28 mouse cellular contexts compared by ENCODE assay signal in the genomic region with DNA sequence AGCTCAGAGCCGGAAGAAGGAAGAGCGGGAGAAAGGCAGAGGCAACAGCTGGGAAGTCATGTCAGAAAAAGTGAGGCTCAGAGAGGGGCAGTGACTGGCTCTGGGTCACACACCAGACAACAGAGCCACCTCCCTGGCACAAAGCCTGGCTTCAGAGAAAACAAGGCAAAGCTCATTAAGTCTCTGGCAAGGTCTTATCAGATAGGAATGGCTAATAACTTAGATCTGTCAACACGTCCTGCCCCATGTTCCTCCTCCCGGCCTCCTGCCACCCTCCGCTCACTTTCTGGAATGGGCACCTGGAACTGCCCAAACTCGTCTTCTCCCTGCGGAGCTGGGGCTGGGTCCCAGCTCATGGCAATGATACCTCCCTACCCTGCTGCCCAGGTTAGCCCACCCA. TPM values are rescaled to one million over a fixed set of nuclear protein-coding genes. Genes with fewer than 3 reads are reported as not detected.
DNase-seq lines count a peak whose midpoint lies in the region; ATAC-seq lines count a peak whose summit lies in the region.
"Had no signal": no experiment of that assay in that cellular context is flagged by ENCODE, and none has a peak within 500 bp of the region (broad histone marks: within the 10 kb centered on the region; RNA-seq: fewer than 3 reads in every experiment).

No protein-coding gene starts in this region.

- H3K27ac ChIP-seq in heart, embryonic 16.5 days (ENCODE audit: low read length), result no peak overlapping the region
- peak overlapping the region; percentile 99 for H3K27ac ChIP-seq in liver, embryonic 12.5 days
- no peak overlapping the region for H3K27ac ChIP-seq in forebrain, embryonic 12.5 days
- H3K27ac ChIP-seq: forebrain, embryonic 15.5 days; hindbrain, embryonic 10.5 days; hindbrain, embryonic 13.5 days had no signal

- peaks cover 2% of the 10 kb centered on the region for H3K9me3 ChIP-seq in heart, embryonic 16.5 days (replicated peaks; ENCODE audit: control insufficient read depth, low read length)
- H3K9me3 ChIP-seq in liver, embryonic 12.5 days (replicated peaks), result no peaks in the 10 kb centered on the region
- no peaks in the 10 kb centered on the region for H3K9me3 ChIP-seq in forebrain, embryonic 12.5 days
- H3K9me3 ChIP-seq: forebrain, embryonic 15.5 days; hindbrain, embryonic 10.5 days; hindbrain, embryonic 13.5 days had no signal

- no peaks in the 10 kb centered on the region for H3K36me3 ChIP-seq in heart, embryonic 16.5 days (ENCODE audit: control insufficient read depth, insufficient read depth)
- H3K36me3 ChIP-seq in liver, embryonic 12.5 days, result no peaks in the 10 kb centered on the region
- no peaks in the 10 kb centered on the region for H3K36me3 ChIP-seq in forebrain, embryonic 12.5 days (replicated peaks)
- H3K36me3 ChIP-seq: forebrain, embryonic 15.5 days; hindbrain, embryonic 10.5 days; hindbrain, embryonic 13.5 days had no signal

- peaks cover 4% of the 10 kb centered on the region; the same call in 1 of the 2 replicates for H3K27me3 ChIP-seq in heart, embryonic 16.5 days (ENCODE audit: control insufficient read depth, insufficient read depth, low read length)
- H3K27me3 ChIP-seq in liver, embryonic 12.5 days (replicated peaks), result peaks cover 20% of the 10 kb centered on the region
- no peaks in the 10 kb centered on the region; the same call in 1 of the 2 replicates for H3K27me3 ChIP-seq in forebrain, embryonic 12.5 days
- H3K27me3 ChIP-seq: forebrain, embryonic 15.5 days; Patski had no signal

- intact Hi-C loops in heart, postnatal 36 days (cut with DNase I), result no loop called here

- no peak overlapping the region for H3K9ac ChIP-seq in heart, embryonic 16.5 days (ENCODE audit: low read length)
- peak overlapping the region; percentile 27; the same call in 1 of the 2 replicates for H3K9ac ChIP-seq in liver, embryonic 12.5 days
- no peak overlapping the region for H3K9ac ChIP-seq in forebrain, embryonic 12.5 days
- H3K9ac ChIP-seq: forebrain, embryonic 15.5 days; hindbrain, embryonic 13.5 days had no signal

- 52% methylated on average over 7 of the region's 7 CpGs for WGBS in heart, embryonic 16.5 days
- 71% methylated on average over 7 of the region's 7 CpGs for WGBS in liver, embryonic 12.5 days (ENCODE audit: insufficient replicate concordance)
- 90% methylated on average over 7 of the region's 7 CpGs for WGBS in forebrain, embryonic 12.5 days

- ATAC-seq in heart, embryonic 16.5 days (replicated peaks; ENCODE audit: extremely low read depth, insufficient read depth, low FRiP score), result peak; percentile 29; the same call in 1 of the 2 replicates
- ATAC-seq in liver, embryonic 12.5 days, result no peak
- no peak for ATAC-seq in forebrain, embryonic 12.5 days (ENCODE audit: low FRiP score)
- ATAC-seq: forebrain, embryonic 15.5 days; hindbrain, embryonic 16.5 days; Patski had no signal

- H3K4me3 ChIP-seq in heart, embryonic 16.5 days (ENCODE audit: low read length), result no peak overlapping the region
- H3K4me3 ChIP-seq in liver, embryonic 12.5 days, result no peak overlapping the region
- H3K4me3 ChIP-seq in forebrain, embryonic 12.5 days (replicated peaks), result no peak overlapping the region
- H3K4me3 ChIP-seq: forebrain, embryonic 15.5 days; hindbrain, embryonic 10.5 days; hindbrain, embryonic 13.5 days had no signal

- DNase-seq in heart, postnatal 36 days, result no peak
- no peak for DNase-seq in liver
- DNase-seq in urinary bladder, postnatal 14 days (ENCODE audit: low spot score), result peak; percentile 37
- DNase-seq in urinary bladder, postnatal 10 days (ENCODE audit: low spot score), result no peak
- DNase-seq in gastrocnemius, adult 8-10 months (ENCODE audit: low spot score in 2 of 2), result no peak
- DNase-seq: adrenal gland, postnatal 10 days; adrenal gland, postnatal 36 days; cerebellum, adult 18-20 months; cerebellum, adult 9-10 months; cerebellum, postnatal 14 days; gastrocnemius, postnatal 10 days; heart, adult 11 months had no signal

- H3K4me2 ChIP-seq in heart, embryonic 16.5 days (ENCODE audit: low read depth, low read length), result no peak overlapping the region
- no peak overlapping the region for H3K4me2 ChIP-seq in liver, embryonic 12.5 days
- H3K4me2 ChIP-seq in forebrain, embryonic 12.5 days, result no peak overlapping the region
- H3K4me2 ChIP-seq: forebrain, embryonic 15.5 days; heart, embryonic 11.5 days; hindbrain, embryonic 13.5 days had no signal

- H3K4me1 ChIP-seq in heart, embryonic 16.5 days (ENCODE audit: control insufficient read depth, insufficient read depth, low read length), result peaks cover 11% of the 10 kb centered on the region
- H3K4me1 ChIP-seq in liver, embryonic 12.5 days, result peaks cover 98% of the 10 kb centered on the region
- 0 out of 2 replicates have a peak, but pooled peaks cover 5% of the 10 kb centered on the region for H3K4me1 ChIP-seq in forebrain, embryonic 12.5 days
- H3K4me1 ChIP-seq: forebrain, embryonic 15.5 days had no signal

RNA-seq across cellular contexts. Expression of gene Padi1, which starts 12.2 kb away (rescaled TPM):
- polyA plus RNA-seq in heart, embryonic 16.5 days (2015; fragmentation: Nextera tagmentation; extraction: Ambion mirVana), result 0.07 and 0.10 TPM in 2 replicates
- not detected for total RNA-seq in heart, postnatal 36 days (2021)
- 0.10 TPM in 1 of 2 replicates, not detected in the other for polyA plus RNA-seq in liver, embryonic 12.5 days (2016; fragmentation: Nextera tagmentation; extraction: Ambion mirVana)
- polyA plus RNA-seq in forebrain, embryonic 12.5 days (2016; fragmentation: Nextera tagmentation; extraction: Ambion mirVana), result 0.10 TPM in 1 of 2 replicates, not detected in the other
- under 1 TPM in 1 of 4 experiments, not detected in 3; 0.07 TPM for total RNA-seq in gastrocnemius, adult 8-10 months (2022)
- total RNA-seq: adrenal gland, adult 18-20 months; adrenal gland, postnatal 10 days; adrenal gland, postnatal 36 days; gastrocnemius, postnatal 4 days; heart, adult 8-10 months; heart, postnatal 25 days had no signal
- polyA plus RNA-seq: forebrain, embryonic 11.5 days; forebrain, embryonic 15.5 days; hindbrain, embryonic 13.5 days; hindbrain, embryonic 16.5 days had no signal

RNA-seq across cellular contexts. Expression of gene Padi3, which starts 47.4 kb away (rescaled TPM):
- polyA plus RNA-seq in heart, embryonic 16.5 days (2015; fragmentation: Nextera tagmentation; extraction: Ambion mirVana), result 0.24 and 0.55 TPM in 2 replicates
- total RNA-seq in heart, postnatal 36 days (2021), result under 1 TPM; 0.14 to 0.19 TPM
- 0.37 and 0.47 TPM in 2 replicates for polyA plus RNA-seq in liver, embryonic 12.5 days (2016; fragmentation: Nextera tagmentation; extraction: Ambion mirVana)
- 0.06 TPM in 1 of 2 replicates, not detected in the other for polyA plus RNA-seq in forebrain, embryonic 12.5 days (2016; fragmentation: Nextera tagmentation; extraction: Ambion mirVana)
- 1 to 10 TPM in 2 of 4 experiments, under 1 TPM in 2; 0.74 to 2.0 (median 1.5) TPM for total RNA-seq in gastrocnemius, adult 8-10 months (2022)
- total RNA-seq: adrenal gland, adult 18-20 months; adrenal gland, postnatal 36 days had no signal
- polyA plus RNA-seq: embryonic facial prominence, embryonic 11.5 days; forebrain, embryonic 11.5 days; forebrain, embryonic 15.5 days; heart, embryonic 14.5 days; hindbrain, embryonic 13.5 days; Patski had no signal

RNA-seq across cellular contexts. Expression of gene Padi2, which starts 48.3 kb away (rescaled TPM):
- polyA plus RNA-seq in heart, embryonic 16.5 days (2015; fragmentation: Nextera tagmentation; extraction: Ambion mirVana), result 2.1 and 2.6 TPM in 2 replicates
- total RNA-seq in heart, postnatal 36 days (2021), result 1 to 10 TPM in 1 of 2 experiments, under 1 TPM in 1; 0.56 to 1.0 TPM
- 2.5 and 3.7 TPM in 2 replicates for polyA plus RNA-seq in liver, embryonic 12.5 days (2016; fragmentation: Nextera tagmentation; extraction: Ambion mirVana)
- 0.45 and 0.74 TPM in 2 replicates for polyA plus RNA-seq in forebrain, embryonic 12.5 days (2016; fragmentation: Nextera tagmentation; extraction: Ambion mirVana)
- total RNA-seq in gastrocnemius, adult 8-10 months (2022), result 100 to 1,000 TPM in 2 of 4 experiments, 10 to 100 TPM in 2; 91.7 to 147 (median 109) TPM
